Mouse (Mus musculus) gastrocnemius, adult 2 months (tissue): ENCODE measurements around the gene Polr2a. TPM values are rescaled to one million over a fixed set of nuclear protein-coding genes. Genes with fewer than 3 reads are reported as not detected.

Experiments
- DNase-seq: peaks from one replicate; pipeline ENCODE4 v3.0.0; 2022
- H3K27ac ChIP-seq: fragments of 200-600 bp; 2 replicates; pipeline ENCODE4 v1.8.1; 2022; ENCODE audit warnings: mild to moderate bottlenecking
- H3K4me3 ChIP-seq: fragments of 200-600 bp; 2 replicates; pipeline ENCODE4 v1.8.1; 2022; ENCODE audit warnings: mild to moderate bottlenecking, moderate library complexity
- CTCF ChIP-seq: fragments of 200-600 bp; IDR thresholded peaks from 2 replicates; pipeline ENCODE4 v1.8.1; 2022; ENCODE audit warnings: antibody characterized with exemption, mild to moderate bottlenecking, moderate library complexity
- intact Hi-C: fragments of 180-260 bp; cut with DNase I; formaldehyde crosslinking; loops from one replicate; pipeline ENCODE4 v1.15.1; 2025
- total RNA-seq, 2 experiments: library from RNA; stranded (reverse); gene quantifications; 2 replicates each; pipeline ENCODE4 v1.2.3; 2021

Polr2a gene
- total RNA-seq, 2 experiments from 2014 or later, result 26.9 to 35.4 TPM

DNA sequence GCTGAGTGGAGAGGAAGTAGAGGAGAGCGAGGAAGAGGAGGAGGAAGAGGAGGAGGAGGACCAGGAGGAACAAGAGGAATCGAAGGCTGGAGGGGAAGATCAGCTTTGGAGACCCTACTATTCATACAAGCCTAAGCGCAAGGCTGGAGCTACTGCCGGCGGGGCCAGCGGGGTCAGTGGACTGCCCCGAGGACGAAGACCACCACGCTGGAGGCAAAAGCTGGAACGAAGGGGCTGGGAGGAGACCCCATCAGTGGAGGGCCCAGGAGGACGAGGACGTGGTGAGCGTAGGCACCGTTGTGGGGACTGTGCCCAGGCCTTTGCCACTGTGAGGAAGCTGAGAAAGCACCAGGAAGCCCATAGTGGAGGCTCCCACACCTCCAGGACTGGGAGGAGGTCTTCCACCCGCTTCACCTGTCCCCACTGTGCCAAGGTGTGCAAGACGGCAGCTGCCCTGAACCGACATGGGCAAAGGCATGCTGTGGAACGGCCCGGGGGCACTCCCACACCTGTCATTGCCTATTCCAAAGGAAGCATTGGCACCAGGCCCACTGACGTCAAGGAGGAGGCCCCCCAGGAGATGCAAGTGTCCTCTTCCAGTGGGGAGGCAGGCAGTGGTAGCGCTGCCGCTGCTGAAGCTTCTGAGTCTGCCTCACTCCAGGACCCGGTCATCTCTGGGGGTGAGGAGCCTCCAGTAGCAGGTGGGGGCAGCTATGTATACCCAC, 20.0 kb upstream of the Polr2a start:
- intact Hi-C loops, result no loop called here
- Histone ChIP-seq H3K27ac (no peak overlapping the region), H3K4me3 (no peak overlapping the region)
- TF ChIP-seq CTCF, result no peak
- DNase-seq, result no peak

DNA sequence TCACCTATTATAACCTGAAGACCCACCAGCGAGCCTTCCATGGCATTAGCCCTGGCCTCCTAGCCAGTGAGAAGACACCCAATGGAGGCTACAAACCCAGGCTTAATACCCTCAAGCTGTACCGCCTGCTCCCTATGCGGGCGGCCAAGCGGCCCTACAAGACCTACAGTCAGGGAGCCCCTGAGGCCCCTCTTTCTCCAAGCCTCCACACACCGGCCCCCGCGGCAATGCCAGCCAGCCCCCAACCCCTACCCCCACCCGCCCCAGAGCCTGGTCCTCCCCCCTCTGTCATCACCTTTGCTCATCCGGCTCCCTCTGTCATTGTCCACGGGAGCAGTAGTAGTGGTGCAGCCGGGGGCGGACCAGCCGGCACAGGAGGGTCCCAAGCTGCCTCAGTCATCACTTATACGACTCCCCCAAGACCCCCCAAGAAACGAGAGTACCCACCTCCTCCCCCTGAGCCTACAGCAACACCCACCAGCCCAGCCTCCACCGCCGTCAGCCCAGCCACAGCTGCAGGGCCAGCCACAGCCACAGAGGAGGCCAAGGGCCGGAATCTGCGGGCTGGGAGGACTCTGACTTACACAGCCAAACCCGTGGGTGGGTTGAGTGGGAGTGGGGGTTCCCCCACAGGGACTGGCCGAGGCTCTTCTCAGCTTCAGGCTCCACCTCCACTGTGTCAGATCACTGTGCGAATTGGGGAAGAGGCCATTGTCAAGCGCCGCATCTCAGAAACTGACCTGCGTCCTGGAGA, 19.2 kb upstream of the Polr2a start:
- TF ChIP-seq CTCF, result no peak
- intact Hi-C loops, result no loop called here
- H3K27ac ChIP-seq, result no peak overlapping the region

GRCm38 (mm10) chr11:69776488-69776887, 18.1 kb upstream of the Polr2a start:
- no peak for DNase-seq
- intact Hi-C loops, result no loop called here
- no peak overlapping the region for H3K27ac ChIP-seq
- H3K4me3 ChIP-seq, result no peak overlapping the region
- no peak for TF ChIP-seq CTCF

More for the DNA sequence above, 19.2 kb upstream of the Polr2a start:
- no peak overlapping the region for H3K4me3 ChIP-seq
- DNase-seq, result no peak

- no peak for TF ChIP-seq CTCF
- no peak overlapping the region for H3K27ac ChIP-seq
- no peak overlapping the region for H3K4me3 ChIP-seq
- intact Hi-C loops, result loop anchor here (2.0 kb wide), 1 partner anchor 15 kb away; no protein-coding TSS in a partner anchor
- no peak for DNase-seq
Measured at GRCm38 (mm10) chr11:69775716-69776115, 17.3 kb upstream of the Polr2a start.

GRCm38 (mm10) chr11:69774961-69775360, 16.5 kb upstream of the Polr2a start:
- Histone ChIP-seq H3K27ac (no peak overlapping the region), H3K4me3 (no peak overlapping the region)
- no peak for DNase-seq
- no peak for TF ChIP-seq CTCF
- intact Hi-C loops, result loop anchor here (2.0 kb wide), 1 partner anchor 16 kb away; no protein-coding TSS in a partner anchor

DNA sequence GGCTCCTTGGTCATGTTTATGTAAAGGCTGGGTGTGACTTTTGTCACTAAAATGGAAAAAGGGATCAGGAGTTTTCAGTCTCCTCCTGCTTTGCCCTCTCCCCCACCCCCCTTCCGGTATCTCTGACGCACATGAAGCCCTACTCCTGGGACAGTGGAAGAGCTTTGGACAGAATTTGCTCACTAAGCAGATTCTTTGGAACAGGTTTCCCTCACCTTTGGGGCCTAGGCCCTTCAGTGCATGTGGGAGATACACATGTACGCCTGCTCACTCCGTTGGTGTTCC, 9.1 kb upstream of the Polr2a start:
- peak overlapping the region; percentile 99 for H3K27ac ChIP-seq
- TF ChIP-seq CTCF, result no peak
- H3K4me3 ChIP-seq, result peak overlapping the region; percentile 94
- intact Hi-C loops, result no loop called here
- DNase-seq, result no peak

DNA sequence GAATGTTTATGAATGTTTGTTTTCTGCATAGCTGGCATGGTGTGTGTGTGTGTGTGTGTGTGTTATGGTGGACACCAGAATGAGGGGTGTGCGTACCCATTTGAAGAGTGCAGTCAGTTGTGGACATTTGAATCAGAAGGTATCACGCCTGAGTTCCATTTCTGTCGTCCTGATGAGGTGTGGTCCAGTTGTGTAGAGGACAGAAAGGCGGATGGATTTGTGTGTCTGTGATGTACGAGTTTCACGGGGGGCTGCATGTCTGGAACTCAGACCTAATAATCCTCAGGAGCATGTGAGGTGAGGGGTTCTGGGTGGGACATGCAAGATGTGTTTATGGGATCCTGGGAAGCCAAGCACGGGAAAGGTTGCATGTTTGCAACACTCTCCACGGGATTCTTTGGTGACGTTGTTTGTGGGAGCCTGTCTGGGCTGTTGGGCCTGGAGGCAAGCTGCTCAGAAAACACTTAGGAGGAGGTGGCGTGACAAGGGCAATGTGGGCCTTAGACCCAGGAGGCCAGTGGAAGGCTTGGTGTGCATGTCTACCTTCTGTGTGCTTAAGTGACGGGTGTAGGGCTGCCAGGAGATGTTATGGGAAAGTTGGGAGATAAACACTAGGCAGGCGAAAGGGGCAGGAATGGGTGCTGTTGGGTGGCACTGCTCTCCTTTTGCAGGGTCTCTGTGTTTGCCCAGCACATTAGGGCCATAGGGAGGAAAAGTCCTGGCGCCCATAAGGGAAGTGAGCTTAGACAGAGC, 8.6 kb upstream of the Polr2a start:
- no peak for TF ChIP-seq CTCF
- no peak for DNase-seq
- intact Hi-C loops, result no loop called here
- peak overlapping the region; percentile 94 for H3K4me3 ChIP-seq
- H3K27ac ChIP-seq, result peak overlapping the region; percentile 99

- TF ChIP-seq CTCF, result no peak
- DNase-seq, result peak; percentile 86
- intact Hi-C loops, result no loop called here
- peak overlapping the region; percentile 99 for H3K27ac ChIP-seq
- peak overlapping the region; percentile 94 for H3K4me3 ChIP-seq
Measured at GRCm38 (mm10) chr11:69766126-69766609, 7.7 kb upstream of the Polr2a start.

DNA sequence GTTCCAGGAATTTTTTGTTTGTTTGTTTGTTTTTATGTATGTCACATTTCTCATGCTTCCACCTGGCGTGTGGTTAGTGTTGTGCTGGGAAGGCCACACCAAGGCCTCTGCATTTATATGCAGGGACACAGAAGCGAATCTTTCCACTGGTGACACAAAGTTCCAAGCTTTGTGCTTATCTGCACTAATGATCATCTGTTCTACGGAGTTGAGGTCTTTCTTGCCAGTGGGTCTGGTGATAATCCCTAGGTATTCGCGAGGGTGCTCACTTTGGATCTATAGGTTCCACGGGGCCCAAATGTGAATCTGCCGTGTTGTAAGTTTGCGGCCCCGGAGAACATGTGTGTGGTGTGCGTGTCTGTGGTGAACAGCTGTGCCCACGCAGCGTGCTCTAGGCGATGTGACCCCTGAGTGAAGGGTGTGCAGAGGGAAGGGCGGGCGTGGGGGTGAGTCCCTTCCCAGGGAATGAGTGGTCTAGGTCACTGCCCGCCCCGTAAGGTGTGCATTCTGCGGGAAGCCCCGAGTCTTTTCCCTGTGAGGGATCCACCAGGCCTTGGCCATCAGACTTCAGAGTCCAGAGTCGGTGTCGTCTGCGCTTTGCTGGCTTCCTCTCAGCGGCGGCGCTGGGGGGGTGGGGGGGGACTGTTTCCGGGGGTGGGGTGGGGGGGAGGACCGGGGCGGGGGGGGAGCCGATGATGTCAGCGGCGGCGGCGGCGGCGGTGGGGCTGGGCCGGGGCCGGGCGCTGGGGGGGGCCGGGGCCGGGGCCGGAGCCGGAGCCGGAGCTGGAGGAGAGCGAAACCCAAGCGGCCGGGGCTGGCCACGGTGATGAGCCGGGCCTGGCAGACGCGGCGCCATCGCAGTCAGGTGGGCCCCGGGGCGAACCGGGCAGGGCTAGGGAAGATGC, 7.0 kb upstream of the Polr2a start, which contains the start of gene Zbtb4:
Zbtb4 (plus strand) TSS at position 692 of the 905 bp plus-strand sequence.
- H3K27ac ChIP-seq, result peak within 1 kb of the TSS; percentile 99
- intact Hi-C loops, result no loop called here
- H3K4me3 ChIP-seq, result peak within 1 kb of the TSS; percentile 94
- peak; percentile 78 for DNase-seq
- no peak for TF ChIP-seq CTCF

- DNase-seq, result no peak
- Histone ChIP-seq H3K27ac (no peak overlapping the region), H3K4me3 (no peak overlapping the region)
- intact Hi-C loops, result no loop called here
- peak; percentile 35; the same call in 1 of the 2 replicates for TF ChIP-seq CTCF
Measured at GRCm38 (mm10) chr11:69763551-69763950, 5.1 kb upstream of the Polr2a start.

GRCm38 (mm10) chr11:69761868-69762267, 3.4 kb upstream of the Polr2a start, which contains the start of gene Slc35g3:
Slc35g3 (minus strand) TSS chr11:69761968.
- DNase-seq, result no peak
- intact Hi-C loops, result no loop called here
- H3K27ac ChIP-seq, result no peak within 1 kb of the TSS

GRCm38 (mm10) chr11:69760901-69761200, 2.4 kb upstream of the Polr2a start:
- intact Hi-C loops, result no loop called here
- H3K27ac ChIP-seq, result no peak overlapping the region

More at GRCm38 (mm10) chr11:69761868-69762267, 3.4 kb upstream of the Polr2a start, which contains the start of gene Slc35g3:
- H3K4me3 ChIP-seq, result no peak within 1 kb of the TSS
- TF ChIP-seq CTCF, result no peak

More at GRCm38 (mm10) chr11:69760901-69761200, 2.4 kb upstream of the Polr2a start:
- DNase-seq, result no peak
- no peak for TF ChIP-seq CTCF
- no peak overlapping the region for H3K4me3 ChIP-seq
